In the genomic region with DNA sequence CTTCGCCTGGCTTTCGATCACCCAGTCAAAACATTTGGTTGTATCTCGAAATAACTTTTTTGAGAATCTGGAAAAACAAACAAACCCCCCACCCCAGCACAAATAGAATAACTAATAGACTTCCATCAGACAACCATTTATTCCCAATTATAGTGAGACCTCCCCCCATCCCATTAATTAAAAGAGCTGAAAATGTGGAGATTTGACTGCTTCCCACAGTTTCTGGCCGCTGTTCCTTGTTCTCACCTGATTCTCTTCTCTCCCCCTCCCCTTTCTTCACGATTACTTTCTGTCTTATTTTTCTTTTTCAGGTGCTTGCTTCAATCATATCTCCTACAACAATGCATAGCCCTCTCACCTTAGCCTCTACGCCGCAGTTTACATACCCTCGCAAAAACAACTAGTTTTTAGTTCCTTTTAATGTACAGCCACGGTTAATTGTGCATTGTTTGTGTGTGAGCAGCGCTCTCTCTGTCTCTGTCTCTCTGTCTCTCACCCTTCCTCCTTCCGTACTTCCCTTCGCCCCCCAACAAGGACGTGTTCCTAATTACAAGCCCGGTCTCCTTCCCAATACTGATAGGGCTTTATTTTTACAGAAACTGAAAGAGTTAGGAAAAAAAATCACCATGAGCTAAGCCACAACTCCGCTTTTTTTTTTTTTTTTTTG, we compare ENCODE assay signal across 7 mouse cellular contexts.
DNase-seq lines count a peak whose midpoint lies in the region; ATAC-seq and TF ChIP-seq lines count a peak whose summit lies in the region.

No protein-coding gene starts in this region.

- peaks cover 35% of the 10 kb centered on the region for H3K27me3 ChIP-seq in ES-Bruce4 (ENCODE audit: control insufficient read depth, insufficient read depth, low read length, poor library complexity, severe bottlenecking)
- H3K27me3 ChIP-seq in hindbrain, embryonic 10.5 days (ENCODE audit: insufficient read depth, poor library complexity, severe bottlenecking), result peaks cover 96% of the 10 kb centered on the region
- peaks cover 90% of the 10 kb centered on the region for H3K27me3 ChIP-seq in liver, embryonic 15.5 days

- H3K9ac ChIP-seq in ES-Bruce4 (ENCODE audit: low read depth, poor library complexity, severe bottlenecking), result peak overlapping the region; percentile 42; the same call in 1 of the 2 replicates
- no peak overlapping the region for H3K9ac ChIP-seq in liver, embryonic 15.5 days

- DNase-seq in brain, embryonic 14.5 days (ENCODE audit: low read depth), result peak; percentile 49
- peak; percentile 24 for DNase-seq in hindbrain, embryonic 10.5 days (ENCODE audit: low spot score)
- peak; percentile 27 for DNase-seq in thymus, postnatal 14 days
- DNase-seq in left cerebral cortex, postnatal 25 days (ENCODE audit: low spot score in 2 of 2), result no peak
- no peak for DNase-seq in layer of hippocampus, postnatal 36 days

- no peaks in the 10 kb centered on the region for H3K36me3 ChIP-seq in ES-Bruce4 (ENCODE audit: control insufficient read depth, insufficient read depth, low read length, poor library complexity, severe bottlenecking)
- H3K36me3 ChIP-seq in hindbrain, embryonic 10.5 days, result no peaks in the 10 kb centered on the region
- H3K36me3 ChIP-seq in liver, embryonic 15.5 days (replicated peaks), result no peaks in the 10 kb centered on the region

- H3K4me2 ChIP-seq in liver, embryonic 15.5 days, result peak overlapping the region; percentile 74

- H3K4me1 ChIP-seq in ES-Bruce4 (ENCODE audit: control insufficient read depth, insufficient read depth, low read length), result no peaks in the 10 kb centered on the region
- peaks cover 63% of the 10 kb centered on the region for H3K4me1 ChIP-seq in hindbrain, embryonic 10.5 days (replicated peaks)
- H3K4me1 ChIP-seq in liver, embryonic 15.5 days (replicated peaks), result peaks cover 64% of the 10 kb centered on the region

- ATAC-seq in liver, embryonic 15.5 days (ENCODE audit: insufficient read depth), result no peak

- H3K4me3 ChIP-seq in ES-Bruce4 (ENCODE audit: low read depth, low read length), result peak overlapping the region; percentile 38
- peak overlapping the region; percentile 52 for H3K4me3 ChIP-seq in hindbrain, embryonic 10.5 days
- H3K4me3 ChIP-seq in liver, embryonic 15.5 days (replicated peaks), result peak overlapping the region; percentile 51

- intact Hi-C loops in left cerebral cortex, postnatal 25 days (cut with DNase I), result loop anchor here (10.0 kb wide), 1 partner anchor 1557 kb away; no protein-coding TSS in a partner anchor

- under 1% methylated on average over 15 of the region's 15 CpGs for WGBS in hindbrain, embryonic 10.5 days
- WGBS in liver, embryonic 15.5 days (ENCODE audit: insufficient replicate concordance), result under 1% methylated on average over 15 of the region's 15 CpGs

- no peak for TF ChIP-seq POLR2A in ES-Bruce4 (IDR thresholded peaks at IDR 0.05; ENCODE audit: insufficient read depth, low read length)
- no peak for TF ChIP-seq POLR2A in brain, embryonic 14.5 days (IDR thresholded peaks at IDR 0.05; ENCODE audit: borderline replicate concordance, extremely low read depth, insufficient read depth, insufficient read length, poor library complexity, severe bottlenecking)

- no peak for TF ChIP-seq EP300 in ES-Bruce4 (IDR thresholded peaks at IDR 0.05; ENCODE audit: insufficient read depth, low read depth, low read length)

- no peak for TF ChIP-seq CTCF in ES-Bruce4 (IDR thresholded peaks at IDR 0.05; ENCODE audit: low read depth, low read length)
- TF ChIP-seq CTCF in brain, embryonic 14.5 days (IDR thresholded peaks at IDR 0.05; ENCODE audit: borderline replicate concordance, extremely low read depth, insufficient read depth, insufficient read length), result no peak

- no peak overlapping the region for H3K27ac ChIP-seq in ES-Bruce4 (ENCODE audit: insufficient read depth, low read length)
- H3K27ac ChIP-seq in hindbrain, embryonic 10.5 days, result no peak overlapping the region
- no peak overlapping the region for H3K27ac ChIP-seq in liver, embryonic 15.5 days (replicated peaks)

- no peaks in the 10 kb centered on the region for H3K9me3 ChIP-seq in ES-Bruce4 (replicated peaks; ENCODE audit: control insufficient read depth, insufficient read depth, low read length, poor library complexity, severe bottlenecking)
- no peaks in the 10 kb centered on the region for H3K9me3 ChIP-seq in hindbrain, embryonic 10.5 days
- no peaks in the 10 kb centered on the region for H3K9me3 ChIP-seq in liver, embryonic 15.5 days (replicated peaks)

Comparison
In these comparisons a context has a peak if more than half of its experiments do, and no peak if none do; other contexts are left out.
1. DNase-seq: peak in brain, embryonic 14.5 days (single experiment), hindbrain, embryonic 10.5 days (single experiment) and thymus, postnatal 14 days (single experiment); none in left cerebral cortex, postnatal 25 days (0 of 2) and layer of hippocampus, postnatal 36 days (0 of 2).
2. Peak in every context shown above with its lines, with median percentiles within 50 percentile points of each other: H3K4me3 ChIP-seq.